Mouse (Mus musculus): ENCODE results near the gene Vwa2. TPM values are rescaled to one million over a fixed set of nuclear protein-coding genes. Genes with fewer than 3 reads are reported as not detected.

The Vwa2 gene
- polyA plus RNA-seq (2011; ENCODE audit: insufficient read depth, insufficient read length, low read depth, missing spikeins): 1.6 and 2.8 TPM in 2 replicates

DNA sequence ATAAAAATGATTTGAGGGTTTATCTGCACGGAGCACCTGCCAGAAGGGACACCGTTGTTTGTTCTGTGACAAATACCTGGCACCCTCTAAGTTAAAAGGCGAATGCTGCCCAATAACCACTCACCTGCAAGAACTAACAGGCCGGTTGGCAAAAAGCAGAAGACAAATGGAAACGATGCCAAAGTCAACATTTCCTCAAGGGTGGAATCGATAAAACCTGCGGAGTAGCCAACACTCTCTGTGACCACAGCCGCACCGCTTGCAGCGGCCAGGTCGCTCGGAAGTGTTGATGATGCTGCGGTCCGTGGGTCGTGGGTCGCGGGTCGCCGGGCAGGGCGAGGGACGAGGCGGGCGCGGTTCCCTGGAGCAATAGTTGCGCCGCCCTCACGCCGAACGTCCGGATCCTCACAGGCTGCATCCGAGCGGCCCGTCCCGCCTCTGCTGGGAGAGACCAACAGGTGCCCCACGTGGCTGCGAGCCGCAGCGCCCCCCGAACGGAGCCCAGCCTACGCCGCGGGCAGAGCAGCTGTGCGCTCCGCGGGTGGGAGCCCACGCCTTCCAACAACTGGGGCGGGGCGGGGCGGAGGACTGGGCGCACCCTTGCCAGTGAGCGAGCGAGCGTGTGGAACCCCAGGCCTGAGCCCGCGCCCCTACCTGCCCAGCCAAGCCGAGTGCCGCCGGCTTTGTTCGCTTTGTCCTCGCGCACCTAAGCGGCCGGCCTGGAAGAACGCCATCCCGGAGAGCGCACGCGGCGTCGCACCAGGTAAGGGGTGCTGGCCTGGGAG lies at the start of gene Vwa2:
TSS of gene Vwa2 (plus strand) at position 434 of the 785 bp plus-strand sequence.
- H3K27ac ChIP-seq (ENCODE audit: insufficient read depth, low read length): no peak within 1 kb of the TSS

DNA sequence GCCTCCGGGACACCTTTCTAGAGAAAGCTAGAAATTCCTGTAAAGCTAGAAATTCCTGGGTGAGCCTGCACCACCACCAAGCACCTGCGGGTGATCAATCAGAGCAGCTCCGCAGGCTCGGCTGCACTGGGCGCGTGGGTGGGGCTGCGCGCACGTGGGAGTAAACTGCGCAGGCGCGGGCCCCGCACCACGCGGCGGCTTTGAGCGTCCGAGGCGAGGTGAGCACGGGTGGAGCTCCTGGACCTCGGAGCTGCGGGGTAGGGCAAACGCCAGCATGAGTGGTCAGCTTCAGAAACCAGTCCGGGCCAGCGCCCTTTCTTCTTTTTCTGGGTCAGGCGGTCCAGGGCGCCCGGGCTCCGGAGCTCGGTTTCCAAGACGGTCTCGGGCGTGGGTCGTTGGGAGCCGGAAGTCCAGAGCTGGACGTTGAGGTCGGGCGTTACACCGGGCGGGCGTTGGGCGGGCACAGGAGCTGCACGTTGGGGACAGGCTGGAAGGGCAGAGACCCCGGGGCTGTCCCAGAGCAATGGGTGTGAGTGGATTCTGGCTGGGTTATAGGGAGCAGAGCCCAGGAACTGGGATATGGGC lies 47.9 kb upstream of the Vwa2 start, which contains the start of gene Tdrd1:
TSS of gene Tdrd1 (plus strand) at position 163 of the 585 bp plus-strand sequence.
- no peak for TF ChIP-seq POLR2A (IDR thresholded peaks at IDR 0.05; ENCODE audit: insufficient read depth, low read length)
- TF ChIP-seq CTCF (IDR thresholded peaks at IDR 0.05; ENCODE audit: low read depth, low read length): no peak
- TF ChIP-seq EP300 (IDR thresholded peaks at IDR 0.05; ENCODE audit: insufficient read depth, low read depth, low read length): no peak
- no peak within 1 kb of the TSS for H3K27ac ChIP-seq (ENCODE audit: insufficient read depth, low read length)
- 0 out of 2 replicates have a peak, but pooled peaks cover 4% of the 10 kb centered on the region for H3K27me3 ChIP-seq (ENCODE audit: control insufficient read depth, insufficient read depth, low read length, poor library complexity, severe bottlenecking)
- H3K4me3 ChIP-seq (ENCODE audit: low read depth, low read length): peak within 1 kb of the TSS; percentile 5
- no peaks in the 10 kb centered on the region for H3K4me1 ChIP-seq (ENCODE audit: control insufficient read depth, insufficient read depth, low read length)
- H3K36me3 ChIP-seq (ENCODE audit: control insufficient read depth, insufficient read depth, low read length, poor library complexity, severe bottlenecking): no peaks in the 10 kb centered on the region
- H3K9ac ChIP-seq (ENCODE audit: low read depth, poor library complexity, severe bottlenecking): no peak within 1 kb of the TSS
- H3K9me3 ChIP-seq (replicated peaks; ENCODE audit: control insufficient read depth, insufficient read depth, low read length, poor library complexity, severe bottlenecking): no peaks in the 10 kb centered on the region

More for the DNA sequence above, at the start of gene Vwa2:
- Histone ChIP-seq H3K4me3 (ENCODE audit: low read depth, low read length) (peak within 1 kb of the TSS; percentile 39), H3K4me1 (ENCODE audit: control insufficient read depth, insufficient read depth, low read length) (no peaks in the 10 kb centered on the region), H3K27me3 (ENCODE audit: control insufficient read depth, insufficient read depth, low read length, poor library complexity, severe bottlenecking) (peaks cover 2% of the 10 kb centered on the region; the same call in 1 of the 2 replicates), H3K9me3 (replicated peaks; ENCODE audit: control insufficient read depth, insufficient read depth, low read length, poor library complexity, severe bottlenecking) (no peaks in the 10 kb centered on the region), H3K36me3 (ENCODE audit: control insufficient read depth, insufficient read depth, low read length, poor library complexity, severe bottlenecking) (no peaks in the 10 kb centered on the region), H3K9ac (ENCODE audit: low read depth, poor library complexity, severe bottlenecking) (peak within 1 kb of the TSS; percentile 26)
- TF ChIP-seq POLR2A (IDR thresholded peaks at IDR 0.05; ENCODE audit: insufficient read depth, low read length) (no peak), EP300 (IDR thresholded peaks at IDR 0.05; ENCODE audit: insufficient read depth, low read depth, low read length) (no peak), CTCF (IDR thresholded peaks at IDR 0.05; ENCODE audit: low read depth, low read length) (no peak)

DNA sequence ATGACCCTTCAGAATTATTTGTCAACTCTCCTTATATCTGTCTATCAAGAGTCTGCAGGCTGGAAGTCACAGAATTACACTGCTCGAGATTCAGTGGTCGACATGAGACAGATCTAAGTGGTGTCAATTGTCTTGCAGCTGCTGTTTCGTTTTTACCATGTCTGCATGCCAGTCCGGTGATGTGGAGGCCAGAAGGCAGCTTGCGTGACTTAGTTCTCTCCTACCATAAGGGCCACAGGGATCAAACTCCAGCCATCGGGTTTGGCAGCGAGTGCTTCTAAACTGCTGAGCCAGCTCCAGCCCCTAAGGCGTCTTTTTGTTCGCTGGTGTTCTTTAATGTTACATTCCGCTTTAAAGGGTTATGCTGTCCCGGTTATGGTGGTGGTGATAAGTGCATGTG lies 45.7 kb upstream of the Vwa2 start:
- H3K9ac ChIP-seq (ENCODE audit: low read depth, poor library complexity, severe bottlenecking): no peak overlapping the region
- H3K36me3 ChIP-seq (ENCODE audit: control insufficient read depth, insufficient read depth, low read length, poor library complexity, severe bottlenecking): no peaks in the 10 kb centered on the region
- H3K27me3 ChIP-seq (ENCODE audit: control insufficient read depth, insufficient read depth, low read length, poor library complexity, severe bottlenecking): 0 out of 2 replicates have a peak, but pooled peaks cover 4% of the 10 kb centered on the region
- TF ChIP-seq POLR2A (IDR thresholded peaks at IDR 0.05; ENCODE audit: insufficient read depth, low read length): no peak
- no peak for TF ChIP-seq CTCF (IDR thresholded peaks at IDR 0.05; ENCODE audit: low read depth, low read length)
- TF ChIP-seq EP300 (IDR thresholded peaks at IDR 0.05; ENCODE audit: insufficient read depth, low read depth, low read length): no peak
- no peaks in the 10 kb centered on the region for H3K4me1 ChIP-seq (ENCODE audit: control insufficient read depth, insufficient read depth, low read length)
- H3K9me3 ChIP-seq (replicated peaks; ENCODE audit: control insufficient read depth, insufficient read depth, low read length, poor library complexity, severe bottlenecking): no peaks in the 10 kb centered on the region
- H3K27ac ChIP-seq (ENCODE audit: insufficient read depth, low read length): no peak overlapping the region
- no peak overlapping the region for H3K4me3 ChIP-seq (ENCODE audit: low read depth, low read length)

DNA sequence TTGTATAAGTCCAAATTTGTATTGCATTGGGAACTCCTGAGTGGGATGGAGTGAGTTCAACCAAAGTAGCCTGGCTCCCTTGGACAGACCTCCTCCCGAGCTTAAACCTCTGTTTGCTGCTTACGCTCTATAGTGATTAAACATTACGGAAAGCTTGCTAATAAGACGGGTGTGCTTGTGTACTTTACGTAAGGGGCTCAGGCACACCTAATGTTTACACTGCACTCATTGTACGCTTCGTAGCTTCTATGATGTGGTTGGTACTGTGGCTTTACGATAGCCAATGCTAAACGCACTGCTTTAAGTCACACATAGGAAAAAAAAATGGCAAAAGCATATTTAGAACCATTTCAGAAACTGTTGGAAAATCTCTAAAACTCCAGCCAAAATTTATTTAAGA lies 44.8 kb upstream of the Vwa2 start:
- Histone ChIP-seq H3K9ac (ENCODE audit: low read depth, poor library complexity, severe bottlenecking) (no peak overlapping the region), H3K36me3 (ENCODE audit: control insufficient read depth, insufficient read depth, low read length, poor library complexity, severe bottlenecking) (no peaks in the 10 kb centered on the region), H3K27ac (ENCODE audit: insufficient read depth, low read length) (no peak overlapping the region), H3K4me3 (ENCODE audit: low read depth, low read length) (no peak overlapping the region), H3K4me1 (ENCODE audit: control insufficient read depth, insufficient read depth, low read length) (no peaks in the 10 kb centered on the region), H3K27me3 (ENCODE audit: control insufficient read depth, insufficient read depth, low read length, poor library complexity, severe bottlenecking) (0 out of 2 replicates have a peak, but pooled peaks cover 4% of the 10 kb centered on the region), H3K9me3 (replicated peaks; ENCODE audit: control insufficient read depth, insufficient read depth, low read length, poor library complexity, severe bottlenecking) (no peaks in the 10 kb centered on the region)
- no peak for TF ChIP-seq EP300 (IDR thresholded peaks at IDR 0.05; ENCODE audit: insufficient read depth, low read depth, low read length)
- TF ChIP-seq CTCF (IDR thresholded peaks at IDR 0.05; ENCODE audit: low read depth, low read length): no peak
- TF ChIP-seq POLR2A (IDR thresholded peaks at IDR 0.05; ENCODE audit: insufficient read depth, low read length): no peak

DNA sequence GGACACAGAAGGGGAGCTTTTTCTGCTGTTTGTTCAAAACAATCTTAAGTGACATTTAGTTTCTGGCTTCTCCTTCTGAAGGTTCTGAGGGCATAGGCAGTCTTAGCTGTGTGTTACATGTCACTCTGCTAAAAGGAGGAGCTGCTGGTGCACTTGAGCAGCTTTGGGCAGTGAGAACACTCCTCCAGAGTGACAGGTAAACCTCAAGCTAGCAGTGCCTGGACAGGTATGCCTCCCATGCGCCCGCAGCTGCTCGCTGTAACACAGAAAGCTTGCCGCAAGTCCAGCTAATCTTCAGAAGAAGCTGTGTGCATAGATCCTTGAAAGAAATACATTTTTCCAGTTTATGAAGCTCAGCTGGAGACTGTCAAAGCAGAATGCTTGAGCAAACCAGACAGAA lies 43.9 kb upstream of the Vwa2 start:
- H3K27ac ChIP-seq (ENCODE audit: insufficient read depth, low read length): no peak overlapping the region
- no peaks in the 10 kb centered on the region for H3K4me1 ChIP-seq (ENCODE audit: control insufficient read depth, insufficient read depth, low read length)
- no peak overlapping the region for H3K4me3 ChIP-seq (ENCODE audit: low read depth, low read length)
- 0 out of 2 replicates have a peak, but pooled peaks cover 2% of the 10 kb centered on the region for H3K27me3 ChIP-seq (ENCODE audit: control insufficient read depth, insufficient read depth, low read length, poor library complexity, severe bottlenecking)
- no peaks in the 10 kb centered on the region for H3K9me3 ChIP-seq (replicated peaks; ENCODE audit: control insufficient read depth, insufficient read depth, low read length, poor library complexity, severe bottlenecking)
- TF ChIP-seq CTCF (IDR thresholded peaks at IDR 0.05; ENCODE audit: low read depth, low read length): no peak
- TF ChIP-seq POLR2A (IDR thresholded peaks at IDR 0.05; ENCODE audit: insufficient read depth, low read length): no peak
- TF ChIP-seq EP300 (IDR thresholded peaks at IDR 0.05; ENCODE audit: insufficient read depth, low read depth, low read length): no peak
- no peaks in the 10 kb centered on the region for H3K36me3 ChIP-seq (ENCODE audit: control insufficient read depth, insufficient read depth, low read length, poor library complexity, severe bottlenecking)
- no peak overlapping the region for H3K9ac ChIP-seq (ENCODE audit: low read depth, poor library complexity, severe bottlenecking)

DNA sequence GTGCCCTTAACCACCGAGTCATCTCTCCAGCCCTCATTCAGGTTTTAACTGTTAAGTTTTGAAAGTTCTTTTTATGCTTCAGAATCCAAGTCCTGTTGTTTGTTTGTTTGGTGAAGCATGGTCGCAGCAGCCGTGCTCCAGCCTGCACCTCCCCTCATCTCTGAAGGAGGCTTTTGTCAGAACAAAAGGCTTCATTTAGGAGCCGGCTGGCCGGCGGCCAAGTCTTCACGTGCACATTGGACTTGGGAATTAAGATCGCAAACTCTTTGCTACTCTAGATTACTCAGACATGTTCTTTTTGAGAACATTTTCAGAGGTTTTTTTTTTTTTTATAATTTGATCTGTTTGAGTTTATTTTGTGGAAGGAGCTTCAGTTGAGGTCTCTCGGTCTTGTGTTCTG lies 38.7 kb upstream of the Vwa2 start:
- Histone ChIP-seq H3K9ac (ENCODE audit: low read depth, poor library complexity, severe bottlenecking) (no peak overlapping the region), H3K4me1 (ENCODE audit: control insufficient read depth, insufficient read depth, low read length) (no peaks in the 10 kb centered on the region), H3K27me3 (ENCODE audit: control insufficient read depth, insufficient read depth, low read length, poor library complexity, severe bottlenecking) (no peaks in the 10 kb centered on the region), H3K27ac (ENCODE audit: insufficient read depth, low read length) (no peak overlapping the region), H3K4me3 (ENCODE audit: low read depth, low read length) (no peak overlapping the region), H3K9me3 (replicated peaks; ENCODE audit: control insufficient read depth, insufficient read depth, low read length, poor library complexity, severe bottlenecking) (no peaks in the 10 kb centered on the region), H3K36me3 (ENCODE audit: control insufficient read depth, insufficient read depth, low read length, poor library complexity, severe bottlenecking) (no peaks in the 10 kb centered on the region)
- no peak for TF ChIP-seq EP300 (IDR thresholded peaks at IDR 0.05; ENCODE audit: insufficient read depth, low read depth, low read length)
- no peak for TF ChIP-seq CTCF (IDR thresholded peaks at IDR 0.05; ENCODE audit: low read depth, low read length)
- TF ChIP-seq POLR2A (IDR thresholded peaks at IDR 0.05; ENCODE audit: insufficient read depth, low read length): no peak
